Mouse (Mus musculus): ENCODE results near the gene Pgd. TPM values are rescaled to one million over a fixed set of nuclear protein-coding genes. Genes with fewer than 3 reads are reported as not detected.
"Not testable (repeated sequence)": the region's sequence is repeated elsewhere in the genome, so short reads cannot be mapped to it uniquely, and the experiment has no call there.

The Pgd gene
- total RNA-seq (2021) = 10 to 100 TPM; 27.1 to 31.3 TPM
- long read RNA-seq, experiment 1, partial matches to known transcripts = 5 of 9 reads
- long read RNA-seq, experiment 1, other reads (novel, unspliced or antisense) = 1 of 9 reads
- long read RNA-seq, experiment 2, partial matches to known transcripts = 6 of 9 reads
- long read RNA-seq, experiment 2, other reads (novel, unspliced or antisense) = 2 of 9 reads

- peak; percentile 94 for DNase-seq
Measured at GRCm38 (mm10) chr4:149166215-149166946, at the start of gene Pgd. TSS of gene Pgd (minus strand) at chr4:149166771.

- no peak for DNase-seq
Measured at GRCm38 (mm10) chr4:149215982-149216381, 49.4 kb upstream of the Pgd start.

- DNase-seq = no peak
Measured at GRCm38 (mm10) chr4:149215397-149215796, 48.8 kb upstream of the Pgd start.

GRCm38 (mm10) chr4:149214468-149214867 is 47.9 kb upstream of the Pgd start:
- not testable (repeated sequence) for DNase-seq

DNA sequence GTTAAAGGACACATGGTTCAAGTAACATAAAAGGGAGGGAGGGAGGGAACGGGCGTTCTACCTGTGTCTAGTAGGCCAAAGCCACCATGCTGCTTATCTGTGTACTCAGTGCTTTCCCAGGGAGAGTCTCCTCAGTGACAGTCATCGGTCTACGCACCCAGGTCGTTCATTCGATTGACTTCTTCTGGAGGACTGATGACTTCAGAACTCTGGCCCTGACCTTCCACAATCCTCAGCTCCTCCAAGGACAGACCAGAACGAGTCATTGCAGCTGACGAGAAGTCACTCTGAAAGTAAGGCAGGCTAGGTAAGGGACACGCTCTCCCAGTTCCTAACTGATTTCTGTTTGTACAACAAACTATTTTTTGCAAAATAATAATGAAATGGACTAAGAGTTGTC is 46.9 kb upstream of the Pgd start:
- no peak for DNase-seq

DNA sequence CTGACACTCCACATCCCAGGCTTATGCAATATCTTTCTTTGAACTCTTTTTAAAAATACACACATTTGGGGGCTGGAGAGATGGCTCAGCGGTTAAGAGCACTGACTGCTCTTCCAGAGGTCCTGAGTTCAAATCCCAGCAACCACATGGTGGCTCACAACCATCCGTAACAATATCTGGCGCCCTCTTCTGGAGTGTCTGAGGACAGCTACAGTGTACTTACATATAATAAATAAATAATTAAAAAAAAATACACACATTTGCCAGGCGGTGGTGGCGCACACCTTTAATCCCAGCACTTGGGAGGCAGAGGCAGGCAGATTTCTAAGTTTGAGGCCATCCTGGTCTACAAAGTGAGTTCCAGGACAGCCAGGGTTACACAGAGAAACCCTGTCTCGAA is 44.9 kb upstream of the Pgd start:
- peak; percentile 11 for DNase-seq

- no peak for DNase-seq
Measured at GRCm38 (mm10) chr4:149202467-149202866, 35.9 kb upstream of the Pgd start.

DNA sequence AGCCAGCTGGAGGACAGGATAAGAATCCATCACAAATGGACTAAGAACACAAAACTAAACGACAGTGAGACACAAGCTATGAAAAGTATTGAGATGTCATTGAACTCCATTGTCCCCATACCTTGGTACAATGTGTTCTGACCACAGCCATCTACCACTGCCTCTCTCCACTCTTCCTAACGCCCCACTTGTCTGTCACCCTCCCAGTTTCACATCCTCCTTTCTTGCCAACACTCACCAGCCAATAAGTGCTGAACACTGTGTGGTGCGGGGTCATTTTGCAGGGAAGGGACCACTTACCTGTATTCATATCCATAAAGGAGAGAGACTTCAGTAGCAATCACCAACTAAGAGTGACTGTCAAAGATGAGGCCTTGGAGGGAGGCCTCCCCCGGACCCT is 34.5 kb upstream of the Pgd start:
- no peak for DNase-seq

- no peak for DNase-seq
Measured at GRCm38 (mm10) chr4:149197180-149197579, 30.6 kb upstream of the Pgd start.

GRCm38 (mm10) chr4:149191103-149191502 is 24.5 kb upstream of the Pgd start:
- DNase-seq = no peak

DNA sequence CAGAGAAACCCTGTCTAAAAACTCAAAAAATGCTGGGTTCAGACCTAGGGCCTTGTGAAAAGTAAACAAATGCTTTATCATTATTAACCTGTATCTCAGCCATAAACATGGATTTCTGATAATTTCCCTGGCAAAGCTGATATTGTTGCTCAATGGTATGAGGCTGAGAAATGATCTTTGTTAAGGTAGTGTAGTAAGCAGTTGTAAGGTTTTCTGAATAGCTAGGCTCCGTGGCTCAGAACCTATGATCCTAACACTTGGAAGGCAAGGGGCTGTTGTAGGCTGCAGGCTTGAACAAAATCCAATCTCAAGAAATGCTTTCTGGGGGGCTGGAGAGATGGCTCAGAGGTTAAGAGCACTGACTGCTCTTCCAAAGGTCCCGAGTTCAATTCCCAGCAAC is 22.0 kb upstream of the Pgd start:
- no peak for DNase-seq

DNA sequence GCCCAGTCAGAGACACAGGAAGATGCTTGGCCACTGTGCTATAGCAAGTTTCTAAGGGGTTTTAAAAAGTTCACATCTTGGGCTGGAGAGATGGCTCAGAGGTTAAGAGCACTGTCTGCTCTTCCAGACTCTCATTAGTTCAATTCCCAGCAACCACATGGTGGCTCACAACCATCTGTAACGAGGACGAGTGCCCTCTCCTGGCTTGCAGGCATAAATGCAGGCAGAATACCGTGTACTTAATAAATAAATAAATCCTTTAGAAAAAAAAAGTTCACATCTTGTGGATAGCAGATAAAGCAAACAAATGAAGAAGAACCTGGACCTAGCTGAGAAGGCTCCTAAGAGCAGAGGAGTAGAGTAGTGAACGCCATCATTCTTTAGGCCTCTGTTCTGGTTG is 16.2 kb upstream of the Pgd start:
- DNase-seq = no peak

DNA sequence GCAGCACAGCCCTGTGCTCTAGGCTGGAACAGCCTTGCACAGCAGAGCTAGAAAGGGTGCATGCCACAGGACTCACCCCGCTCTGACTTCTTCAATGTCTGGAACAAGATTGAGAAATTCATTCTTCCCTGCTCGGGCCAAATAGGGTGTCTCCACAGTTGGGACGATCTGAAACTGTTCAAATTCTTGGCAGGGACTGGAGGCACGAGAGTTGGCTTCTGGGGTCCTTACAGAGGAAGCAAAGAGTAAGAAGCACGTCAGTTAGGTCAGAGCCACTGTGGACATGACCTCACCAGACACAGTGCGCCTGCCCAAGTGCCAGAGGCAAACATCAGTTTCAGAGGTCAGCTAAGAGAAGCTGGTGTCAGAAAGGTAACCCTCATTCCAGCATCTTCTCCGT is 15.6 kb upstream of the Pgd start:
- no peak for DNase-seq

DNA sequence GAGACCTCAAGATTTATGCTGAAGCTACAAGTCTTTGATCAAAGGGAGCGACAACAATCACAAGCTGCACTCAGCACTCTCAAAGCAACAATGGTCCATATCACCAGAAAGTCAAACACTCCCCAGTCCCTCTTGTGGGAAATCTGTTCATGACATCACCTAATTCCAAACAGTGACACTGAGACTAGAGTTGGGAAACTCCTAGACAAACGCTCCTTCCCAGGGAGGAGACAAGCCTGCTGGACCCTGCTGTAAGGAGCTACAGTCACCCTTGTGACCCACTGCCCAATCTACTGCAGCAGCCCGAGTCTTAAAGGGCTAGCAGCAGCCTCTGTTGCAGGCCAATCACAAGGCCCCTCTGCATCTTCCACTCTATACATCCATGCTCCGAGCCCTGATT is 13.0 kb upstream of the Pgd start:
- no peak for DNase-seq

- DNase-seq = no peak
Measured at GRCm38 (mm10) chr4:149179160-149179559, 12.6 kb upstream of the Pgd start.

GRCm38 (mm10) chr4:149178328-149178727 is 11.8 kb upstream of the Pgd start:
- no peak for DNase-seq

GRCm38 (mm10) chr4:149177046-149177445 is 10.5 kb upstream of the Pgd start:
- no peak for DNase-seq

DNA sequence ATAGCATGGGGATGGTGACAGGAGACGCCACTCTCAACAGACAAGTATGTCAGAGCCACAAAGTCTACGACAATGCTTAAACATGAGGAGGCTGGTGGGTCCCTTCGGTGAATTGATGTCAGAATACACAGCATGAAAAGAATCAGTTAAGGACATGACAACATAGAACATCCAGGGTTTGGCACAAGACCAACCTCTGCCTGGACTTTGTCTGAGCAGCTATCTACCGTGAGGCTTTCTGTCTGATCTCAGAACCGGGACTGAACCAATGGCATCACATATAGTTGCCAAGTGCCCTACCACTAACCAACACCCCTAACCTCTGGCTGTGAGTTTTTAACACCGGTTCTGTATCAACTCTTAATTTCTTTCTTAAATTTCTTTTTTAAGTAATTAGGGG is 10.1 kb upstream of the Pgd start:
- no peak for DNase-seq

GRCm38 (mm10) chr4:149173661-149174060 is 7.1 kb upstream of the Pgd start:
- DNase-seq = no peak

- DNase-seq = peak; percentile 61
Measured at GRCm38 (mm10) chr4:149172666-149173065, 6.1 kb upstream of the Pgd start.

- DNase-seq = peak; percentile 49
Measured at GRCm38 (mm10) chr4:149172083-149172482, 5.5 kb upstream of the Pgd start.

GRCm38 (mm10) chr4:149171581-149171981 is 5.0 kb upstream of the Pgd start:
- DNase-seq = peak; percentile 26

DNA sequence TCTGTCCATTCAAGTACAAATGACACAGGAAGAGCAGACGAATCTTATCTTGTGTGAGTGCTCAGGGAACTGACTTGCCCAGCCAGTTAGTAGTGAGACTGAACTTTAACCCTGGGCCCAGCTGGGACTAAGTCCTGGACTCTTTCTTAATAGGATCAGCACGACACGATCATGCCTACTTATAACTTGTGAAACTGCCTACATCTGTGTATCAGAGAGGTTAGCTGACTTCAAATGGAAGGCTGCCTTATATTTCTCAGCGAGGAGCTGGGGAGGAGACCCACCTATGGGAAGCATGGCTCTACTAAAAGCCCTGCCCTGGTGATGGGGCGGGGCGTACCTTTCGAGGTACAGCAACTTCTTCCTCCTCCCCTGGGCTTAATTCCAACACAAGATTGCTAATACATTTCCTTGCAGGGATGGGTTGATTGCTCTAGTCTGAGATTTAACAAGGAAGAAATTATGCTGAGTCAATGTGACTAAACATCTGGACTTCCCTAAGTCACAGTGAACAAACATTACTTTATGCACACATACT is 3.9 kb upstream of the Pgd start:
- no peak for DNase-seq

GRCm38 (mm10) chr4:149169926-149170325 is 3.4 kb upstream of the Pgd start:
- not testable (repeated sequence) for DNase-seq

Data from gastrocnemius, postnatal 10 days (tissue).